Mouse (Mus musculus): ENCODE measurements around the gene Alyref2. TPM values are rescaled to one million over a fixed set of nuclear protein-coding genes. Genes with fewer than 3 reads are reported as not detected.

The Alyref2 gene
- polyA plus RNA-seq, 1 experiment from 2014 or later = 8.4 TPM

GRCm38 (mm10) chr1:171495371-171495770 lies 7.9 kb upstream of the Alyref2 start:
- no peaks in the 10 kb centered on the region for H3K4me1 ChIP-seq (ENCODE audit: insufficient read depth)

GRCm38 (mm10) chr1:171499856-171500255 lies 3.4 kb upstream of the Alyref2 start:
- Histone ChIP-seq H3K4me3 (ENCODE audit: low read depth, low read length) (no peak overlapping the region), H3K27me3 (ENCODE audit: insufficient read depth, low read length) (no peaks in the 10 kb centered on the region), H3K9me3 (ENCODE audit: low read length) (no peaks in the 10 kb centered on the region), H3K27ac (ENCODE audit: low read depth) (no peak overlapping the region), H3K4me1 (ENCODE audit: insufficient read depth) (peaks cover 11% of the 10 kb centered on the region; the same call in 1 of the 2 replicates), H3K9ac (replicated peaks) (no peak overlapping the region), H3K36me3 (replicated peaks; ENCODE audit: insufficient read depth, low read length) (no peaks in the 10 kb centered on the region), H3K4me2 (ENCODE audit: low read depth, low read length) (no peak overlapping the region)
- ATAC-seq = no peak
- 75% methylated on average over 5 of the region's 5 CpGs for WGBS (ENCODE audit: insufficient replicate concordance)
- no peak for DNase-seq
- no peak for TF ChIP-seq EP300 (IDR thresholded peaks at IDR 0.05; ENCODE audit: low read depth)
- TF ChIP-seq CTCF (IDR thresholded peaks at IDR 0.05; ENCODE audit: low read depth) = no peak

More at GRCm38 (mm10) chr1:171495371-171495770, 7.9 kb upstream of the Alyref2 start:
- Histone ChIP-seq H3K36me3 (replicated peaks; ENCODE audit: insufficient read depth, low read length) (no peaks in the 10 kb centered on the region), H3K4me3 (ENCODE audit: low read depth, low read length) (no peak overlapping the region), H3K9me3 (ENCODE audit: low read length) (no peaks in the 10 kb centered on the region), H3K9ac (replicated peaks) (no peak overlapping the region), H3K4me2 (ENCODE audit: low read depth, low read length) (no peak overlapping the region), H3K27ac (ENCODE audit: low read depth) (no peak overlapping the region), H3K27me3 (ENCODE audit: insufficient read depth, low read length) (no peaks in the 10 kb centered on the region)
- DNase-seq (no peak), ATAC-seq (no peak)
- 79% methylated on average over 6 of the region's 6 CpGs for WGBS (ENCODE audit: insufficient replicate concordance)
- no peak for TF ChIP-seq EP300 (IDR thresholded peaks at IDR 0.05; ENCODE audit: low read depth)
- TF ChIP-seq CTCF (IDR thresholded peaks at IDR 0.05; ENCODE audit: low read depth) = no peak

- Histone ChIP-seq H3K36me3 (replicated peaks; ENCODE audit: insufficient read depth, low read length) (no peaks in the 10 kb centered on the region), H3K27ac (ENCODE audit: low read depth) (no peak overlapping the region), H3K9ac (replicated peaks) (no peak overlapping the region), H3K4me3 (ENCODE audit: low read depth, low read length) (no peak overlapping the region), H3K4me1 (ENCODE audit: insufficient read depth) (peaks cover 11% of the 10 kb centered on the region; the same call in 1 of the 2 replicates), H3K9me3 (ENCODE audit: low read length) (no peaks in the 10 kb centered on the region), H3K27me3 (ENCODE audit: insufficient read depth, low read length) (no peaks in the 10 kb centered on the region), H3K4me2 (ENCODE audit: low read depth, low read length) (no peak overlapping the region)
- no peak for TF ChIP-seq CTCF (IDR thresholded peaks at IDR 0.05; ENCODE audit: low read depth)
- no peak for TF ChIP-seq EP300 (IDR thresholded peaks at IDR 0.05; ENCODE audit: low read depth)
- ATAC-seq (no peak), DNase-seq (no peak)
- WGBS (ENCODE audit: insufficient replicate concordance) = 62% methylated on average over 6 of the region's 6 CpGs
These were observed 2.2 kb upstream of the Alyref2 start for GRCm38 (mm10) chr1:171501016-171501610.

GRCm38 (mm10) chr1:171501636-171502080 lies 1.6 kb upstream of the Alyref2 start:
- 0 out of 2 replicates have a peak overlapping the region, but pooled peaks have one; percentile 37 for H3K27ac ChIP-seq (ENCODE audit: low read depth)
- H3K36me3 ChIP-seq (replicated peaks; ENCODE audit: insufficient read depth, low read length) = no peaks in the 10 kb centered on the region
- no peaks in the 10 kb centered on the region for H3K27me3 ChIP-seq (ENCODE audit: insufficient read depth, low read length)
- DNase-seq (peak; percentile 29), ATAC-seq (no peak)
- H3K4me1 ChIP-seq (ENCODE audit: insufficient read depth) = peaks cover 11% of the 10 kb centered on the region; the same call in 1 of the 2 replicates
- peak overlapping the region; percentile 38 for H3K4me2 ChIP-seq (ENCODE audit: low read depth, low read length)
- TF ChIP-seq CTCF (IDR thresholded peaks at IDR 0.05; ENCODE audit: low read depth) (peak; percentile 69), EP300 (IDR thresholded peaks at IDR 0.05; ENCODE audit: low read depth) (no peak)
- H3K9me3 ChIP-seq (ENCODE audit: low read length) = no peaks in the 10 kb centered on the region
- 7% methylated on average over 5 of the region's 5 CpGs for whole genome bisulfite sequencing (ENCODE audit: insufficient replicate concordance)
- no peak overlapping the region; the same call in 1 of the 2 replicates for H3K9ac ChIP-seq (replicated peaks)
- no peak overlapping the region for H3K4me3 ChIP-seq (ENCODE audit: low read depth, low read length)

- peak overlapping the region; percentile 98 for H3K27ac ChIP-seq (ENCODE audit: low read depth)
- H3K4me1 ChIP-seq (ENCODE audit: insufficient read depth) = peaks cover 11% of the 10 kb centered on the region; the same call in 1 of the 2 replicates
- peak overlapping the region; percentile 68; the same call in 1 of the 2 replicates for H3K4me3 ChIP-seq (ENCODE audit: low read depth, low read length)
- 0 out of 2 replicates have a peak overlapping the region, but pooled peaks have one; percentile 83 for H3K9ac ChIP-seq (replicated peaks)
- ATAC-seq (peak; percentile 79), DNase-seq (peak; percentile 67)
- H3K36me3 ChIP-seq (replicated peaks; ENCODE audit: insufficient read depth, low read length) = no peaks in the 10 kb centered on the region
- under 1% methylated on average over 14 of the region's 14 CpGs for WGBS (ENCODE audit: insufficient replicate concordance)
- no peaks in the 10 kb centered on the region for H3K9me3 ChIP-seq (ENCODE audit: low read length)
- no peaks in the 10 kb centered on the region for H3K27me3 ChIP-seq (ENCODE audit: insufficient read depth, low read length)
- peak; percentile 71 for TF ChIP-seq CTCF (IDR thresholded peaks at IDR 0.05; ENCODE audit: low read depth)
- no peak for TF ChIP-seq EP300 (IDR thresholded peaks at IDR 0.05; ENCODE audit: low read depth)
- peak overlapping the region; percentile 90 for H3K4me2 ChIP-seq (ENCODE audit: low read depth, low read length)
These were observed 659 bp upstream of the Alyref2 start for GRCm38 (mm10) chr1:171502388-171503249.

Measured in liver, postnatal 0 days (tissue).